Comparison of ENCODE assay signal across 8 mouse cellular contexts in the genomic region with DNA sequence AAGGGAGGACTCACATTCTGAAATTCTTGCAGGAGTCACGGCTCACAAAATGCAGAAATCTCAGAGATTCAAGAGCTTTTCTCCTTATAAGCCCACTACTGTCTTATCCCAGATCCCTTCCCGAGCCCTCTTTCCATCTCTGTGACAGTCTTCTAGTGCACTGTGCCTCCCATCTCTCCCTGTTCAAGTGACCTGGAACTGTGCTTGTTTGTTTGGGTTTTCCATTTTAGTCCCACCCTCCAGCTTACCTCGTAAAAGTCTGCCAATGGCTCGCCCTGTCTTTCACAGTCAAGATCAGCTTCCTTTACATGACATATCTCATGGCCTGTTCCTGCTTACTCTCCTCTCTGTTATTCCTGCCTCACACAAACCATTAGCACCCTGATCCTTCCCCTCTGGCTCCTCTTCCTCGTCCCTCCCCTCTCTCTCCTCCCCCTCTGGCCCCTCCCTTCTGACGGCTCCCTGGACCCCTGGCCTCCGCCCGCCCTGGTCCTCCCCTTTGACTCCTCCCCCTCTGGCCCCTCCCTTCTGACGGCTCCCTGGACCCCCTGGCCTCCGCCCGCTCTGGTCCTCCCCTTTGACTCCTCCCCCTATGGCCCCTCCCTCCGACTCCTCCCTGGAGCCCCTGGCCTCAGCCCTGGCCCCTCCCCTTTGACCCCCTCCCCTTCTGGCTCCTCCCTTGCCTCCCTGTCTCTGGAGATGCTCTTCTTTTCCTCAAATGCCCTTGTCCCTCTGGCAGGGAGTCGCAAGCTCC. TPM values are rescaled to one million over a fixed set of nuclear protein-coding genes. Genes with fewer than 3 reads are reported as not detected.
A peak's percentile ranks its signal among the peaks of the same experiment; 100 is the strongest.
DNase-seq lines count a peak whose midpoint lies in the region; ATAC-seq and TF ChIP-seq lines count a peak whose summit lies in the region.

No protein-coding gene starts in this region.

- TF ChIP-seq POLR2A in limb, embryonic 14.5 days (IDR thresholded peaks at IDR 0.05; ENCODE audit: borderline replicate concordance, extremely low read depth, insufficient read depth, insufficient read length) = no peak

- H3K9ac ChIP-seq in hindbrain, embryonic 12.5 days = no peak overlapping the region
- H3K9ac ChIP-seq in limb, embryonic 14.5 days (ENCODE audit: low read depth, low read length, severe bottlenecking) = no peak overlapping the region

- DNase-seq in cerebellum, adult 11-12 months = peak; percentile 2
- DNase-seq in gastrocnemius, adult 18-20 months (ENCODE audit: low spot score) = peak; percentile 44
- no peak for DNase-seq in limb, embryonic 14.5 days (ENCODE audit: low spot score)
- DNase-seq in neural tube, embryonic 10.5 days (ENCODE audit: extremely low spot score, low spot score) = peak; percentile 79
- no peak for DNase-seq in layer of hippocampus, postnatal 14 days (ENCODE audit: low spot score in 2 of 2)
- DNase-seq in cerebellum, adult 9-10 months = no peak

- no peak for ATAC-seq in cerebellum, adult (ENCODE audit: insufficient number of reproducible peaks, low FRiP score, low TSS enrichment)
- peak; percentile 52; the same call in 1 of the 2 replicates for ATAC-seq in hindbrain, embryonic 12.5 days (ENCODE audit: low FRiP score)
- ATAC-seq in limb, embryonic 14.5 days (ENCODE audit: low FRiP score, low read depth) = no peak

- H3K27ac ChIP-seq in hindbrain, embryonic 12.5 days = no peak overlapping the region
- no peak overlapping the region for H3K27ac ChIP-seq in limb, embryonic 14.5 days (replicated peaks; ENCODE audit: low read depth, low read length)

- peak overlapping the region; percentile 30 for H3K4me2 ChIP-seq in hindbrain, embryonic 12.5 days (replicated peaks)
- H3K4me2 ChIP-seq in limb, embryonic 14.5 days (replicated peaks; ENCODE audit: low read depth, low read length, severe bottlenecking) = 0 out of 2 replicates have a peak overlapping the region, but pooled peaks have one; percentile 15

- no peaks in the 10 kb centered on the region; the same call in 1 of the 2 replicates for H3K9me3 ChIP-seq in hindbrain, embryonic 12.5 days (replicated peaks)
- no peaks in the 10 kb centered on the region for H3K9me3 ChIP-seq in limb, embryonic 14.5 days (ENCODE audit: control insufficient read depth, low read length)

- 9% methylated on average over 13 of the region's 13 CpGs for WGBS in hindbrain, embryonic 12.5 days
- WGBS in limb, embryonic 14.5 days = 16% methylated on average over 13 of the region's 13 CpGs

- no peaks in the 10 kb centered on the region for H3K36me3 ChIP-seq in hindbrain, embryonic 12.5 days
- H3K36me3 ChIP-seq in limb, embryonic 14.5 days (ENCODE audit: control insufficient read depth, insufficient read depth, low read length) = no peaks in the 10 kb centered on the region

- H3K4me1 ChIP-seq in hindbrain, embryonic 12.5 days = peaks cover 6% of the 10 kb centered on the region; the same call in 1 of the 2 replicates
- H3K4me1 ChIP-seq in limb, embryonic 14.5 days (ENCODE audit: control insufficient read depth, insufficient read depth, low read length) = no peaks in the 10 kb centered on the region

- H3K4me3 ChIP-seq in hindbrain, embryonic 12.5 days = no peak overlapping the region
- H3K4me3 ChIP-seq in limb, embryonic 14.5 days (replicated peaks; ENCODE audit: low read length) = no peak overlapping the region

- H3K27me3 ChIP-seq in hindbrain, embryonic 12.5 days = no peaks in the 10 kb centered on the region
- H3K27me3 ChIP-seq in limb, embryonic 14.5 days (ENCODE audit: control insufficient read depth, insufficient read depth, low read length) = no peaks in the 10 kb centered on the region

RNA-seq across cellular contexts. Expression of gene Btbd11, which starts 55.5 kb away (rescaled TPM):
- total RNA-seq in gastrocnemius, adult 18-20 months (2021) = under 1 TPM; 0.66 to 0.81 TPM
- 11.2 and 13.9 TPM in 2 replicates for polyA plus RNA-seq in hindbrain, embryonic 12.5 days (2016; fragmentation: Nextera tagmentation; extraction: Ambion mirVana)
- polyA plus RNA-seq in limb, embryonic 14.5 days (2012; rRNA removed) = 10.2 and 13.8 TPM in 2 replicates
- polyA plus RNA-seq in limb, embryonic 14.5 days (2014; fragmentation: Nextera tagmentation; extraction: Ambion mirVana) = 11.6 and 12.7 TPM in 2 replicates
- 10 to 100 TPM; 14.2 to 20.9 TPM for total RNA-seq in layer of hippocampus, postnatal 14 days (2021)

Comparison
In these comparisons a context has a peak if more than half of its experiments do, and no peak if none do; other contexts are left out.
1. DNase-seq: peak in cerebellum, adult 11-12 months (single experiment), gastrocnemius, adult 18-20 months (single experiment) and neural tube, embryonic 10.5 days (single experiment); none in limb, embryonic 14.5 days (single experiment), layer of hippocampus, postnatal 14 days (0 of 2) and cerebellum, adult 9-10 months (single experiment).
2. RNA of gene Btbd11, which starts 55.5 kb away (total RNA-seq): 14.2 to 20.9 TPM in layer of hippocampus, postnatal 14 days; 0.66 to 0.81 TPM in gastrocnemius, adult 18-20 months; every median in the first group is over 4 times any median in the second.